Mouse (Mus musculus): ENCODE measurements around the gene Ubald2.

Gene Ubald2

DNA sequence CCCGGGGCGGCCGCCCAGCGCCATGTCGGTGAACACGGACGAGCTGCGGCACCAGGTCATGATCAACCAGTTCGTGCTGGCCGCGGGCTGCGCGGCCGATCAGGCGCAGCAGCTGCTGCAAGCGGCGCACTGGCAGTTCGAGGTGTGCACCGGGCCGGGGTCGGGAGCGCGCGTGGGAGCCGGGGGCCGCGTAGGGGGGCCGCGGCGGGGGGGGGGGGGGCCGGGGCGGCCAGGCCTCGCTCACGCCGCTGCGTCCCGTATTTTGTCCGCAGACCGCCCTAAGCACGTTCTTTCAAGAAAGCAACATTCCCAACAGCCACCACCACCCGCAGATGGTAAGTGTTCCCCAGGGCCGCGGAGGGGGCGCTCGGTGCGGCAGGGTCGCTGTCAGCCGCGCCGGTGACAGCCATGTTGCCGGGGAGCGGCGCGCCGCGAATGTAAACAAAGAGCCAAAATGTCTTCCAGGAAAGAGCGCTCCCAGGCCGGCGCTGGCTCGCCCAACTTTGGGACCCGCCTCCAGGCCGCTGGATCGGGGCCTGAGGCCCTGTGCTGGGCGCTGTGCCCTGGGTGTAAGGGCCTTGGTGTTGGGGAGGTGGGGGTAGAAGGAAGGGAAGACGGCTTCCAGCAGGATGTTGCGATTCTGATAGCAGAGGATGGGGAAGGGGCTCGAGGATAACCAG is 533 bp downstream of the Ubald2 start:
- peak; percentile 70 to 80 for DNase-seq (ENCODE audit: low spot score in 2 of 2)

GRCm38 (mm10) chr11:116434967-116435752 is 1.3 kb downstream of the Ubald2 start:
- no peak for DNase-seq (ENCODE audit: low spot score in 2 of 2)

DNA sequence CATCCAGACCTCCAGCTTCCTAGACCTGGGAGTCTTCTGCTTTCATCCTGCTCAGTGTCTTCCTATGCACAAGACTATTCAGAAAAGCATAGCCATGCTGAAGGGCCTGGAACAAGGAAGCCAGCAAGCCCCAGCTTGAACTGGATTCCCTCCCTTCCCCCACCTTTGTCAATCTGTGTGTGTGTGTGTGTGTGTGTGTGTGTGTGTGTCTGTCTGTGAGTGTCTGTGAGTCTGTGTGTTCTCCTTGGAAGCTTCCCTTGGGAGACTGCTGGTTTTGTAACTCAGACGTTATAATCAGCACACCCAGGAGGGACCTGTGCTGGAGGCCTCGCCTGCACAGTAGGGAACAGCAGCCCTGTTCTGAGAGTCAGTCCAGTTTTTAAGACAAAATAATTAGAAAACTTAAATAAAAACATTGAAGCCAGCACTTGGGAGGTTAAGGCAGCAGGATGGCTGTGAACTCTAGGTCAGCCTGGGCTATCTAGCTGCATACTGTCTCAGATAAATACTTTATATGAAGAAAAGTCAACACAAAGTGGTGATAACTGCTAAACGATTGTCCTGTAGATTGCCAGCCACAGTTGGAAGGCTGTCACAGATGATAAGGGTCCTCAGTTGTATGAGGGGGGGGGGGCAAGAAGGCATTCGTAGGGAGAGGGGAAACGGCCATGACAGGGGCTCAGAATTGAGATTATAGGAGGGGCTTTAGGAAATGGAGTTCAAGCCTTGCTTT is 2.3 kb downstream of the Ubald2 start:
- no peak for DNase-seq (ENCODE audit: low spot score in 2 of 2)

DNA sequence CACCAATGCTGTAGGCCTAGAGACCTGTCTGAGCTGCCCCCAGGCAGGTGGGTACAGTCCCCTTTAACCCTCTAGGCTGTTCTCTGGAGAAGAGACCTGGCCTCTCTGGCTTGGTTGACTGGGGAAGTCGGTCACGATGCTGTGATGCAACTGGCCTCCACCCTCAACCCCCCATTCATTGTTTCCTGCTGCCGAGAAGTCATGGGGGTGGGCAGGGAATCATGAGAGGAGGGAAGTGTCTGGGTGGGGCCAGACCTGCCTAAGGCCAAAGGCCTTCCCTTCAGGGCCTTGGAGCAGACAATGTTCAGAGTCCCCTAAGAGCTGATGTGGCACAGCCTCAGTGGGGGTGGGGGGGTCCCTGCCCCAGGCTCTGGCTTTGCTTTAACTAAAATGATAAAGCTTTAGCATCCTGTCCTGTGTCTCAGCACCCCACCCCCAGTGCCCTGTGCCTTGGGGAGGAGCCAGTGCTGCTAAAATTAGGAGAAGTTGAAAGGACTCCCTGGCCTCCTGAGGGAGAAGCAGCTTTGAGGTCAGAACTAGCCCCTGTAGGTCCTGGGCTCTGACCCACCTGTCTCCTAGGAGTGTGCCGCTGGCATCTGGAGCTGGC is 2.9 kb downstream of the Ubald2 start:
- peak in 1 of 2 experiments; percentile 46 for DNase-seq (ENCODE audit: low spot score in 2 of 2)

DNA sequence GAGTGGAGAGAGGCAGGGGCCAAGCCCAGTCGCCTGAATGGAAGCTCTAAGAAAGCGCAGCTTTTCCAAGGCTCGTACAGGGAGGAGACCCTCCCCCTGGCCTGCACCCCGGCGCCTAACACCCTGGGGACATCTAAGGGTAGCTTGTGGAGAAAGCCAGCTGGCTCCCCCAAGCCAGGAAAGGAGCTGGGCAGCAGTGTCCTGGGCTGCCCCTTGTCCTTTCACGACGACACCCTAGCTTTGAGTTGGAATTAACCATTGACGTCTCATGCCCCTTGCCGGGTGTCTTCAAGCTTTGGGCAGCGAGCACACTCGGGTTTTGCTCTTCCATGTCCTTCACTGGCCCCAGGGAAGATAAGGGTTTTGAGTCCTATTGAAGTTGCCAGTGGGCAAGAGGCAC is 3.6 kb downstream of the Ubald2 start:
- no peak for DNase-seq (ENCODE audit: low spot score in 2 of 2)

DNA sequence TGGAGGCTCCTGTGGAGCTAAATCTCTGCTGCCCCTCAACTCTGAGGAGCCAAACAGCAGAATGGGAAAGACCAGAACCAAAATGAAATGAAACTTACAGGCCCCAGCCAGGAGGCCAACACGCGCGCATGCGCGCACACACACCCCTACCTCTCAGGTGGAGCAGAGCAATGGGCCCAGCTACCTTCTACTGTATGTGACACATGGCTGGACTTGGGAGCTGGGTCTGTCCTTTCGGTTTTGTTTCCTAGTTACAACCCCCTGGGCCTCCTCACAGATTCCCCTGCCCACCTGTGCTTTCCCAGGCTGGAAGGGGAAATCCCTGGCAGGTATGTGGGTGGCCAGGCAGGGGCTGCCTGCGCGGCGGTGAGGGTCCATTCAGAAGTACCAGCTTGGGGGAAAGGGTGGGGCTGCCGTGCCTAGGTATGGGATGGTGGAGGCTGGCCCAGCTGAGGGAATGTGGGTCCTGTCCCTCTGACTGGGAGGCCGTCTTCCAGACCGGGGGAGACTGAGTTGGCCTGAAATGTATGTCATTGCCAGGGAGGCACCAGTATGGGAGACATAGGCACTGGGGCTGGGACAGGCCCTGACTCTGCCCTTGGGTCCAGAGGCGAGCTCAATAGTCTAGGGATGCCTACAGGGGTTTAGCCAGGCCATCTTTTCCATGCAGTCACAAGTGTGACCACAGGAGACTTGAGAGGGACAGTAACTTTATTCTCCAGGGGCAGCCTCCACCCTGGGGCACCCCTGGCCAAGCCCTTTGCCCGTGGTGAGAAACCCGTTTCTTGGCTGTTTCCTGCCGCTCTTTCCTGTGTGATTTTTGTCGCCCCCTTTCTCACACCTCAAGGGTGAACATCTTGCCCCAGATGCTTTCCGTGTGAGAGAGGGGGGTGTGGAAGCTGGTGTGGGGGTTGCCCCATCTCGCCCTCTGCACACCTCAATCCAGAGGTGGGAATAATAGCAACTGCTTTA is 5.7 kb downstream of the Ubald2 start:
- no peak for DNase-seq (ENCODE audit: low spot score in 2 of 2)

GRCm38 (mm10) chr11:116440408-116441068 is 6.6 kb downstream of the Ubald2 start:
- DNase-seq (ENCODE audit: low spot score in 2 of 2) = no peak

DNA sequence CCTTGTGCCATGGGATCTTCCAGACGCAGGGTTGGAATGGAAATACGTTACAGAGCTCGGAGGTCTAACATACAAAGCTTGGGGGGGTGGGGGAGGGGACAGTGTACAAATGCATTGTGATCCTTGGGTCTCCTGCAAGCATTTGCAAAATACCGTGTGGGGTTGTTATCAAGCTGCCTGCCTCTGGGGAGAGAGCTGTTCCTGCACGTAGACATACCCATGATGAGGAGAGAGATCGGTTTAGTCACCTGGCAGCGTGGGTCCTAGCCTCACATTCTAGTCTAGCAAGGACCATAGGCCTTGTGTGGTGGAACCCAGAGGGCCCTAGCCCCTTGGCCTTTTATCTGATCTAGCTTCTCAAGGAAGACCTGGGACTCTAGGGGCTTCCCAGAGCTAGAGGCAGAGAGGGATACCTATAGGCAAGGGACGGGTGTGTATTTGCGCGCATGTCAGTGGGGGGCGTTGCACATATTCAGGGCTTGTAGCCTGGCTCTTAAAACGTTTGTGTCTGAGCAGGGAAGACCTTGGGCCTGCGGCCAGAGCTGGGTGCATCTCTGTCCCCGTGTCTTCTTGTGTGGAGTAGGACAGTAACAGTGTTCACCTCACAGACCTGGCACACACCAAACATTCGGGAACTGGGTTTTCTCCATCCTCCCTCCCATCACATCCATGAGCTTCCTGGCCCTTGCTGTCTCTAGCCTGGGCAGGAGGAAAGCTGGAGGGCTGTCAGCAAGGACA is 8.4 kb downstream of the Ubald2 start:
- no peak for DNase-seq (ENCODE audit: low spot score in 2 of 2)

- DNase-seq (ENCODE audit: low spot score in 2 of 2) = no peak
Measured at GRCm38 (mm10) chr11:116442867-116443177, 8.9 kb downstream of the Ubald2 start.

DNA sequence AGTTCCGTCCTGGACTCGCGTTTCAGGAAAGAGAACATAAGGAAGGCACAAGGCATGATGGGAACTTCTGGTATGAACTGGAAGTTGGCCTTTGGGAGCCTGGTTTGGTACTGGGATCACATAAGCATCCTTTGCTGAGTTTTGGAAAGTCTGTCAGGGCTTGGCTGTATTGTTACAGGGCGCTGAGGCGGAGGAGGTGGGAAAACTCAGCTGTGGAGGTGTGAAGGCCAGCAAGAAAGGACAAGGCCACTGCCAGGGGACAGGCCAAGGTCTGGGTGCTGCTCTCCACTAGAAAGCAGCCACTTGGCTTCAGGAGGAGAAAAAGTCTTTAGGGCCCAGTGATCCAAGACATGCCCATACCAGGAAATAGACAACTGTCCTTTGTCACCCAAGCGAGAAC is 9.4 kb downstream of the Ubald2 start:
- DNase-seq (ENCODE audit: low spot score in 2 of 2) = no peak

GRCm38 (mm10) chr11:116443935-116444334 is 10.0 kb downstream of the Ubald2 start:
- DNase-seq (ENCODE audit: low spot score in 2 of 2) = no peak

- peak; percentile 91 to 93 for DNase-seq (ENCODE audit: low spot score in 2 of 2)
Measured at GRCm38 (mm10) chr11:116445596-116446307, 11.9 kb downstream of the Ubald2 start.

DNA sequence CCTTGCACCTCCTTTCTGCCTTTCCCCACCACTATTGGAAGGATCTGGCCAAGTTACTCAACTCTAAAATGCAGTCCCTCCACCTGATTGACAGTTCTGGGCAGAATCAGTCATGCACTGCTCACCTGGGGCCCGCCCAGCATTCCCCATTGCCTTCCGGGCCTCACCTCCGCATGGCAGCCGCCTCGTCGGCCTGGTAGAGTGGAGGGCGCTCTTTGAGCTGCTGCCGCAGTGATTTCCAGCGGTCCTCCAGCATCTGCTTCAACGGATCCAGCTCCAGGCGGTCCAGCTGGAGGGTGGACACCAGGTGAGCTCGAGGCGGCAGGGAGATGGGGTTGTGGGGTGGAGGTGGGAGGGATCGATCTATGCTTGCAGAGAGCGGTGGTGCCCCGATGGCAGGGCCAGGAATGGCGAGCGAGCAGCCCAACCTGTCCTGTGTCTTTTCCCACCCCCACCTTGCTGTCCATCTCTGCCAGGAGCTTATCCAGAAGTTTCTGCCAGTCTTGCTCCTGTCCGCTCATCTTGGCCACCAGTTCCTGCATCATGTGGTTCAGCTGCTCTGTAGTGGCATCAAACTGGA is 12.5 kb downstream of the Ubald2 start:
- no peak for DNase-seq (ENCODE audit: low spot score in 2 of 2)

- DNase-seq (ENCODE audit: low spot score in 2 of 2) = no peak
Measured at GRCm38 (mm10) chr11:116447822-116448221, 13.9 kb downstream of the Ubald2 start.

DNA sequence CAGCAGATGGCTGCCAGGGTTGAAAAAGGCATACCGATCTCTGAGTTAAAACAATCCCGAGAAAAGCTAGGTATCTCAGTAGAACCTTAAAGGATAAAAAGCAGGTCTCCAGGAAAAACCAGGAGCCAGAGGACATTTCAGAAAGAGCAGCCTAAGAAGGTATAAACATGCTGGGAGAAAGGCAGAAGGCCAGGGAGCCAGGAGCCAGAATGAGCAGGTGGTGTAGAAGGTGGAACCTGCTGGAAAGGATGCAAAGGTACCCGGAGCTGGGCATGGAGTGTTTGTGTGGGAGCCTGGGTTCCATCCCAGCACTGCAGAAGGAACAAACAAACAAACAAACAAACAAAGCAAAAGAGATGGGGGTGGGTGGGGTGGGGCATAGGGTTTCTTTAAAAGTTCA is 15.4 kb downstream of the Ubald2 start:
- DNase-seq (ENCODE audit: low spot score in 2 of 2) = no peak

DNA sequence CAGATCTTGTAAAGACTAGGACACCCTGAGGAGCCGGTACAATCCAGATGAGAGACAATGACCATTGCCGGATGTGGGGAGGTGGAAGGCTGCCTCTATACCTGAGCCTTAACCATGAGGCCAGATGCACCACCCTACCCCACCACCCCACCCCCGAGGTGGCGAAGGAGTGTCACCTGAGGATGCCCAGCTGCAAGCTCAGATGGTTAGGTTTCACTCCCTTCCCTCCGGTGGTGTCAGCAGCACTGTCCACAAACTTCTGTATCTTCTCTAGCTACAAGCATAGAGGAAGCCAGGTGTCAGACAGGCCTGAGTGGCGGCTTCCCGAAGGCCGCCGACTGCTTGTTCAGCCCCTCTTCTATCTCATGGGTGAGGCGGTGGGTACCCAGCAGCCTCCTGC is 20.0 kb downstream of the Ubald2 start:
- no peak for DNase-seq (ENCODE audit: low spot score in 2 of 2)

- DNase-seq (ENCODE audit: low spot score in 2 of 2) = no peak
Measured at GRCm38 (mm10) chr11:116456234-116456633, 22.3 kb downstream of the Ubald2 start.

GRCm38 (mm10) chr11:116459786-116460185 is 25.9 kb downstream of the Ubald2 start:
- no peak for DNase-seq (ENCODE audit: low spot score in 2 of 2)

GRCm38 (mm10) chr11:116463338-116463737 is 29.4 kb downstream of the Ubald2 start:
- no peak for DNase-seq (ENCODE audit: low spot score in 2 of 2)

Measured in urinary bladder, postnatal 36 days (tissue).